Mouse (Mus musculus): ENCODE results near the gene Npr1. TPM values are rescaled to one million over a fixed set of nuclear protein-coding genes. Genes with fewer than 3 reads are reported as not detected.

The Npr1 gene
- 2.5 and 2.6 TPM in 2 replicates for polyA plus RNA-seq (2016; fragmentation: Nextera tagmentation; extraction: Ambion mirVana)

GRCm38 (mm10) chr3:90465686-90466310 lies at the start of gene Npr1:
TSS of gene Npr1 (minus strand) at chr3:90465866.
- H3K9ac ChIP-seq (replicated peaks), result peak within 1 kb of the TSS; percentile 46; the same call in 1 of the 2 replicates
- no peaks in the 10 kb centered on the region for H3K36me3 ChIP-seq
- peaks cover 14% of the 10 kb centered on the region for H3K4me1 ChIP-seq
- H3K9me3 ChIP-seq, result no peaks in the 10 kb centered on the region
- H3K4me3 ChIP-seq, result peak within 1 kb of the TSS; percentile 53
- ATAC-seq (ENCODE audit: low FRiP score, low read depth), result peak; percentile 55
- H3K4me2 ChIP-seq (replicated peaks), result peak within 1 kb of the TSS; percentile 86
- peaks cover 66% of the 10 kb centered on the region for H3K27me3 ChIP-seq
- no peak within 1 kb of the TSS for H3K27ac ChIP-seq (replicated peaks)
- 2% methylated on average over 35 of the region's 49 CpGs for WGBS

GRCm38 (mm10) chr3:90515242-90515641 lies 49.6 kb upstream of the Npr1 start:
- 53% methylated on average over 1 of the region's 1 CpGs for WGBS
- no peak overlapping the region for H3K27ac ChIP-seq (replicated peaks)

DNA sequence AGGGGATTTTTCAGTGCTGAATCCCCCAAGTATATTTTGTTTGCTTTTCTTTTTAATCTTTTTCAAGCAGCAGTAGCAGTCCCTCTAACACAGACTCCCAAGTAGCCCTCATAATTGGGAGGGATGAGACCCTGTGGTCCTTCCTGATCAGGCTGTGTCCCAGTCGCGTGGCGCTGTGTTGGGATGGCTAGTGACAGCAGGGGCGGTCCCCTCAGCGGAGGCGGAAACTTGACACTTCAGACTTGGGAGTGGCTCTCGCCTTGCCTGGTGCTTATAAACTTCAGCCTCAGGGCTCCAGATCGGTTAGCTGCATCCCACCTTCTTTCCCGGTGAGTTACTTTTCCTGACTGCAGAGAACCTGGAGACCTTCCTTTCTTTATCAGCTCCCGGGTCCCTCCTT lies 49.0 kb upstream of the Npr1 start:
- H3K4me2 ChIP-seq (replicated peaks), result peak overlapping the region; percentile 61
- H3K36me3 ChIP-seq, result no peaks in the 10 kb centered on the region
- peak; percentile 63 for ATAC-seq (ENCODE audit: low FRiP score, low read depth)
- H3K27ac ChIP-seq (replicated peaks), result no peak overlapping the region
- peak overlapping the region; percentile 37 for H3K4me3 ChIP-seq
- H3K9me3 ChIP-seq, result no peaks in the 10 kb centered on the region
- peaks cover 16% of the 10 kb centered on the region for H3K4me1 ChIP-seq
- WGBS, result under 1% methylated on average over 10 of the region's 10 CpGs
- peaks cover 44% of the 10 kb centered on the region for H3K27me3 ChIP-seq
- peak overlapping the region; percentile 50 for H3K9ac ChIP-seq (replicated peaks)

More at GRCm38 (mm10) chr3:90515242-90515641, 49.6 kb upstream of the Npr1 start:
- ATAC-seq (ENCODE audit: low FRiP score, low read depth), result 0 out of 2 replicates have a peak, but pooled peaks have one; percentile 8
- Histone ChIP-seq H3K4me2 (replicated peaks) (peak overlapping the region; percentile 61), H3K9ac (replicated peaks) (0 out of 2 replicates have a peak overlapping the region, but pooled peaks have one; percentile 50), H3K4me1 (peaks cover 14% of the 10 kb centered on the region), H3K27me3 (peaks cover 44% of the 10 kb centered on the region), H3K9me3 (no peaks in the 10 kb centered on the region), H3K4me3 (peak overlapping the region; percentile 37), H3K36me3 (no peaks in the 10 kb centered on the region)

- Histone ChIP-seq H3K4me2 (replicated peaks) (peak within 1 kb of the TSS; percentile 61), H3K4me3 (peak within 1 kb of the TSS; percentile 37), H3K36me3 (no peaks in the 10 kb centered on the region), H3K9me3 (no peaks in the 10 kb centered on the region), H3K27ac (replicated peaks) (no peak within 1 kb of the TSS), H3K27me3 (peaks cover 44% of the 10 kb centered on the region), H3K9ac (replicated peaks) (peak within 1 kb of the TSS; percentile 50), H3K4me1 (peaks cover 18% of the 10 kb centered on the region)
- no peak for ATAC-seq (ENCODE audit: low FRiP score, low read depth)
- WGBS, result 5% methylated on average over 24 of the region's 25 CpGs
Measured at GRCm38 (mm10) chr3:90513796-90514590, 48.3 kb upstream of the Npr1 start, which contains the start of the genes S100a1 and S100a13. TSS of gene S100a1 (minus strand) at chr3:90514392. TSS of gene S100a13 (plus strand) at chr3:90514435.

GRCm38 (mm10) chr3:90512948-90513642 lies 47.4 kb upstream of the Npr1 start:
- H3K4me3 ChIP-seq, result no peak overlapping the region

GRCm38 (mm10) chr3:90512276-90512675 lies 46.6 kb upstream of the Npr1 start:
- Histone ChIP-seq H3K36me3 (peaks cover 4% of the 10 kb centered on the region), H3K4me2 (replicated peaks) (no peak overlapping the region), H3K27ac (replicated peaks) (no peak overlapping the region), H3K4me3 (no peak overlapping the region), H3K9ac (replicated peaks) (no peak overlapping the region), H3K27me3 (peaks cover 44% of the 10 kb centered on the region), H3K9me3 (no peaks in the 10 kb centered on the region), H3K4me1 (peaks cover 29% of the 10 kb centered on the region)
- WGBS, result 87% methylated on average over 5 of the region's 5 CpGs
- no peak for ATAC-seq (ENCODE audit: low FRiP score, low read depth)

More at GRCm38 (mm10) chr3:90512948-90513642, 47.4 kb upstream of the Npr1 start:
- no peaks in the 10 kb centered on the region for H3K36me3 ChIP-seq
- no peak overlapping the region for H3K27ac ChIP-seq (replicated peaks)
- H3K4me1 ChIP-seq, result peaks cover 21% of the 10 kb centered on the region
- peaks cover 44% of the 10 kb centered on the region for H3K27me3 ChIP-seq
- no peak overlapping the region for H3K4me2 ChIP-seq (replicated peaks)
- H3K9ac ChIP-seq (replicated peaks), result no peak overlapping the region
- no peak for ATAC-seq (ENCODE audit: low FRiP score, low read depth)
- 79% methylated on average over 9 of the region's 9 CpGs for WGBS
- no peaks in the 10 kb centered on the region for H3K9me3 ChIP-seq

DNA sequence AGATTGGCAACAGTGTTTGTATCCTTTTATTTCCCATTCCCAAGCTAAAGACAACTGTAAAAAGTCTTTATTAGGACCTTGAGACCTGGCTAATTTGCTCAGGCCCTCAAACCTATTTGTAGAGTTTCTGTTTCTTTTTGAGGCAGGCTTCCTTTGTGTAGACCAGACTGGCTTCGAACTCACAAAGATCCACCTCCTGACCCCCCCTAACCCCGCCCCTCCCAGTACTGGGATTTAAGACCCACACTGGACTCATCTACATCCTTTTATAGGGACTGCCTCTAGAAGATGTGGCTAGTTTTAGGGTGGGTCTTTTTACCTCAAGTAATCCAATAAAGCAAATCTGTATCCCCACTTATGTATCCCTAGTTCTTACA lies 44.1 kb upstream of the Npr1 start:
- Histone ChIP-seq H3K36me3 (peaks cover 28% of the 10 kb centered on the region), H3K9ac (replicated peaks) (no peak overlapping the region), H3K27me3 (peaks cover 30% of the 10 kb centered on the region), H3K9me3 (no peaks in the 10 kb centered on the region), H3K4me2 (replicated peaks) (peak overlapping the region; percentile 47), H3K4me3 (peak overlapping the region; percentile 97), H3K4me1 (peaks cover 25% of the 10 kb centered on the region), H3K27ac (replicated peaks) (peak overlapping the region; percentile 31; the same call in 1 of the 2 replicates)
- WGBS, result 14% methylated on average over 2 of the region's 2 CpGs
- ATAC-seq (ENCODE audit: low FRiP score, low read depth), result peak; percentile 23; the same call in 1 of the 2 replicates

DNA sequence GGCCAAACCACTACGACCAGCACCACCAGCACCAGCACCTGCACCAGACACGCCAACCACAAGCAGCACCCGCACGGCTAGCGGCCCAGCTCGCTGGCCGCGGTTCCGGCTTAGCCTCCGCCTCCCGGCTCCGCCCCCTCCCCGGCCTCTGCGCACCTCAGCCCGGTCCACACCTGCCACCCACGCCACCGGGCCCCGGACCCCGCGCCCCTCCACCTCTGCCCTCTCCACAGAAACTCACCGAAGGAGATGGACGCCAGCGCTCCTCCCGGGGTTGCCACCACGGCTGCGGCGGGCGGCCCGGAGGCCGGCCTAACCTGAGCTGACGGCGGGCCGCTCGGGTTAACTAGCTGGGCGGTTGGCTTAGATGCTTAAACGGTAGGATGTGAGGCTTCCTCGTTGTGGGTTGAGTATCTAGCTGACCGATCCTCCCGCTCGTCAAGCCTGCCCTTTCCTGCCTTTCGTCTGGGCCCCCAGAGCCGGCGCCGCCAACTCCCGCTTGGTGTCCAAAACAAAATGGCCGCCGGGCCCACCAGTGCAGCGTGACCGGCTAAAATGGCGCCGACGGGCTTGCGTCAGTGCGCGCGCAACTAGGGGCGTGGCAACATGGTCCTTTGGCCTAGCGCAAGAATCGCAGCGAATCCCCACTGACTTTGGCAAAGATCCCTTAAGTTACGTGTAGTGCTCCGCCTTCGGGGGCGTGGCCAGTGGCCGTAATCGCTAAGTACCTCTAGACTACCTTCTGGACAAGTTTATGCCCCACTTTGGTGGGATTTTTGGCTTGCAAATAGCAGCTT lies 43.5 kb upstream of the Npr1 start, which contains the start of gene Chtop:
Chtop (minus strand) TSS at position 549 of the 797 bp plus-strand sequence.
- peak within 1 kb of the TSS; percentile 99 for H3K9ac ChIP-seq (replicated peaks)
- WGBS, result 0% methylated on average over 63 of the region's 66 CpGs
- ATAC-seq (ENCODE audit: low FRiP score, low read depth), result peak; percentile 92
- H3K4me1 ChIP-seq, result peaks cover 20% of the 10 kb centered on the region
- no peaks in the 10 kb centered on the region for H3K9me3 ChIP-seq
- peaks cover 25% of the 10 kb centered on the region for H3K27me3 ChIP-seq
- H3K36me3 ChIP-seq, result peaks cover 33% of the 10 kb centered on the region
- peak within 1 kb of the TSS; percentile 97 for H3K4me3 ChIP-seq
- H3K4me2 ChIP-seq (replicated peaks), result peak within 1 kb of the TSS; percentile 80
- peak within 1 kb of the TSS; percentile 92 for H3K27ac ChIP-seq (replicated peaks)

- H3K4me1 ChIP-seq, result peaks cover 17% of the 10 kb centered on the region
- peaks cover 18% of the 10 kb centered on the region for H3K27me3 ChIP-seq
- no peaks in the 10 kb centered on the region for H3K9me3 ChIP-seq
- peak overlapping the region; percentile 99 for H3K9ac ChIP-seq (replicated peaks)
- 4% methylated on average over 20 of the region's 20 CpGs for WGBS
- peak overlapping the region; percentile 97 for H3K4me3 ChIP-seq
- peak overlapping the region; percentile 92 for H3K27ac ChIP-seq (replicated peaks)
- peaks cover 41% of the 10 kb centered on the region for H3K36me3 ChIP-seq
- H3K4me2 ChIP-seq (replicated peaks), result peak overlapping the region; percentile 80
- no peak for ATAC-seq (ENCODE audit: low FRiP score, low read depth)
Measured at GRCm38 (mm10) chr3:90508287-90508949, 42.8 kb upstream of the Npr1 start.

DNA sequence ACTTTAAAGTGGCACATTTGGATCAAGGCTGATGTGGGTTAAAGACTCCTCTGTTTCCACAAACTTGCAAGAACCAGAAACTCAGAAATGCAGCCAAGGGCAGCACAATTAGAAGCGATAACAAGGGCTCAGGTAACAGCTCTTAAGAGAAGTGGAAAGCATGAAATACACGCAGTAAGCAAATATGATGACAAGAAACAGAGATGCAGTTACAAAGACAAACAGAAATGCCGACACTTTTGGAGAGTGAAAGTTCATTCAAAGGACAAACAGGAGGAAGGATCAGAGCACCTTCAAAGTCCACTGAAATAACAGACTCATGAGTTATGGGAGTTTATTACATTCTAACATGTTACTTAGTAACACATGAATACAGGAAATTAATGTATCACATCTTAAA lies 40.7 kb upstream of the Npr1 start:
- no peaks in the 10 kb centered on the region for H3K9me3 ChIP-seq
- no peak for ATAC-seq (ENCODE audit: low FRiP score, low read depth)
- no peak overlapping the region for H3K4me3 ChIP-seq
- 97% methylated on average over 3 of the region's 3 CpGs for WGBS
- no peak overlapping the region for H3K4me2 ChIP-seq (replicated peaks)
- H3K4me1 ChIP-seq, result peaks cover 17% of the 10 kb centered on the region
- H3K36me3 ChIP-seq, result peaks cover 60% of the 10 kb centered on the region
- H3K27ac ChIP-seq (replicated peaks), result no peak overlapping the region
- no peak overlapping the region for H3K9ac ChIP-seq (replicated peaks)
- H3K27me3 ChIP-seq, result no peaks in the 10 kb centered on the region
